Mouse (Mus musculus) hindbrain, embryonic 13.5 days (tissue): ENCODE measurements around the gene Prss38. TPM values are rescaled to one million over a fixed set of nuclear protein-coding genes. Genes with fewer than 3 reads are reported as not detected.
A peak's percentile ranks its signal among the peaks of the same experiment; 100 is the strongest.

Experiments used
- ATAC-seq: fragments of 200-750 bp; cut with Nextera tagmentation; 2 replicates; pipeline ENCODE4 v1.8.0; 2017; ENCODE audit warnings: moderate TSS enrichment; ENCODE audit not compliant: low FRiP score
- H3K27ac ChIP-seq: fragments of 300-500 bp; sonication (generic); 2 replicates; pipeline ENCODE4 v1.5.1; 2015; ENCODE audit warnings: inconsistent platforms, mild to moderate bottlenecking, moderate library complexity
- H3K27me3 ChIP-seq: fragments of 300-500 bp; sonication (generic); 2 replicates; pipeline ENCODE4 v1.6.1; 2015; ENCODE audit warnings: mild to moderate bottlenecking, inconsistent platforms
- H3K36me3 ChIP-seq: fragments of 300-500 bp; sonication (generic); 2 replicates; pipeline ENCODE4 v1.6.1; 2015; ENCODE audit warnings: mild to moderate bottlenecking, inconsistent platforms
- H3K4me1 ChIP-seq: fragments of 300-500 bp; sonication (generic); replicated peaks from 2 replicates; pipeline ENCODE4 v1.6.1; 2015; ENCODE audit warnings: inconsistent platforms
- H3K4me2 ChIP-seq: fragments of 300-500 bp; sonication (generic); 2 replicates; pipeline ENCODE4 v1.6.1; 2015; ENCODE audit warnings: inconsistent platforms, mild to moderate bottlenecking, moderate library complexity
- H3K4me3 ChIP-seq: fragments of 300-500 bp; sonication (generic); 2 replicates; pipeline ENCODE4 v1.5.1; 2015; ENCODE audit warnings: mild to moderate bottlenecking, inconsistent platforms
- H3K9ac ChIP-seq: fragments of 300-500 bp; sonication (generic); 2 replicates; pipeline ENCODE4 v1.6.1; 2015; ENCODE audit warnings: mild to moderate bottlenecking, inconsistent platforms
- H3K9me3 ChIP-seq: fragments of 300-500 bp; sonication (generic); 2 replicates; pipeline ENCODE4 v1.6.1; 2016; ENCODE audit warnings: inconsistent platforms
- WGBS: fragments of 180-500 bp; shearing (Covaris S2); methylation state at CpG from one replicate; pipeline ENCODE4 v1.1.7; 2015; 5-methylcytosine and 5-hydroxymethylcytosine counted together
- microRNA-seq: library from miRNA; unstranded; fragments of <30 nt; microRNA quantifications from one replicate; pipeline ENCODE4, GENCODE M21; 2016
- polyA plus RNA-seq: library from polyadenylated mRNA; unstranded; fragments of >200 nt; fragmentation: Nextera tagmentation; extraction: Ambion mirVana; gene quantifications from 2 replicates; pipeline ENCODE4 v1.2.1, GENCODE M21; 2015

The Prss38 gene
- polyA plus RNA-seq, 1 experiment from 2014 or later = not detected

DNA sequence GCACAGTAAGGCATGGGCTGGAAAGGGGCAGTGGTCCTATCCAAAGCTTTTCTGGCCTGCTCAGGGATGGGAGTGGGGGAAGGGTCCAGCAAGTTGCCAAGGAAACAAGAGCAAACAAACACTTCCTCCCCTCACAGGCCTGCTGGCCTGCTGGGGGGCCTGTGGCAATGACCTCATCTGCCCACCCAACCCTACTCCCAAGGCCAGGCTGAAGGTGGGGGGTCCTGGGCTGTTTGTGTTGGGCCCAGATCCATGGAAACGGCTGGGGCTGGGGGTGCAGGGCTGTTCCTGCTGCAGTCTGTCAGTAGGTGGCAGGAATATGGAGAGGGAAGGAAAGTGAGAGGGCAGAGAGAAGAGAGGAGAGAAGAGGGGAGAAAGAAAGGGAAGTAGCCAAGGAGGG, 39.1 kb downstream of the Prss38 start:
- ATAC-seq = no peak
- no peaks in the 10 kb centered on the region for H3K27me3 ChIP-seq
- no peaks in the 10 kb centered on the region for H3K36me3 ChIP-seq
- H3K27ac ChIP-seq = no peak overlapping the region
- no peak overlapping the region for H3K9ac ChIP-seq
- H3K4me1 ChIP-seq = peaks cover 5% of the 10 kb centered on the region; the same call in 1 of the 2 replicates
- WGBS = 16% methylated on average over 1 of the region's 1 CpGs
- no peak overlapping the region for H3K4me3 ChIP-seq
- no peaks in the 10 kb centered on the region for H3K9me3 ChIP-seq
- no peak overlapping the region for H3K4me2 ChIP-seq

DNA sequence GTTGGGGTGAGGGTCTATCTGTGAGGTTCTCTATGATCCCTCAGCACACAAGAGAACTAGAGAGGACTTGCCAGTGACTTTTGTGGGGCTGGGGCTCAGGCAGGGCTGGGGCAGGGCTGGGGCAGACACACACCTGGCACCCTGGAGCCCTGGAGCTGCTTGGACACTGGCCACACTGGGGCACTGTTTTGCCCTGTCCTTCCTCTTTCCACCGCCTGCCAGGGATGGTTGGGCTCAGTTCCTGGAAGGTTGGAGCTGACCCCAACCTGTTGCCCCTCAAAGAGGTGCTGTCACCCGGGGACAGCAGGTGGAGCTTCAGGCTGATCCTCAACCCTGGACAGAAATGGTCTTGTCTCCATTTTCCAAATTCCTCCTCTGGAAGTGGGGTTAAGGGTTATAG, 39.5 kb downstream of the Prss38 start:
- ATAC-seq = no peak
- no peaks in the 10 kb centered on the region for H3K27me3 ChIP-seq
- no peaks in the 10 kb centered on the region for H3K36me3 ChIP-seq
- no peak overlapping the region for H3K9ac ChIP-seq
- H3K9me3 ChIP-seq = no peaks in the 10 kb centered on the region
- H3K4me2 ChIP-seq = no peak overlapping the region
- no peak overlapping the region for H3K4me3 ChIP-seq
- 57% methylated on average over 2 of the region's 2 CpGs for WGBS
- H3K4me1 ChIP-seq = peaks cover 5% of the 10 kb centered on the region; the same call in 1 of the 2 replicates
- H3K27ac ChIP-seq = no peak overlapping the region

DNA sequence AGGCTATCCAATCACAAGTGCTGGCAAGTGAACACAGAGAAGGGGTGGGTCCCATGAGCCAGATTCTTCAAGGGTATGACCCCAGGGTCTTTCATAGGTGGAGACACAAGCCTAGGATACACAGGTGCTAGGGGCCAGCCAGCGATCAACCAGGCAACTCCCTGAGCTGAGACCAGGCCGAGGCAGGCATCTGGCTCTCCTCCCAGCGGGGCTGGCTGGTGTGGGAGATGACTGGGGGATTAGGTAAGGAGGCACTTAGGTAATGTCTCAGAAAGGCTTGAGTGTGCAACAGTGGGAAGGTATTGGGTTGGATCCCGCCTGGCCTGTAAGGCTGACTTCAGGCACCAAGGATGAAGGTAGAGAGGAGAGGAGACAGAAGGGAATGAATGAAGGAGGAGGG, 40.3 kb downstream of the Prss38 start:
- Histone ChIP-seq H3K4me2 (no peak overlapping the region), H3K27me3 (no peaks in the 10 kb centered on the region), H3K9me3 (no peaks in the 10 kb centered on the region), H3K36me3 (no peaks in the 10 kb centered on the region), H3K9ac (no peak overlapping the region), H3K4me1 (peaks cover 6% of the 10 kb centered on the region), H3K27ac (no peak overlapping the region), H3K4me3 (no peak overlapping the region)
- ATAC-seq = no peak
- 85% methylated on average over 4 of the region's 4 CpGs for WGBS

DNA sequence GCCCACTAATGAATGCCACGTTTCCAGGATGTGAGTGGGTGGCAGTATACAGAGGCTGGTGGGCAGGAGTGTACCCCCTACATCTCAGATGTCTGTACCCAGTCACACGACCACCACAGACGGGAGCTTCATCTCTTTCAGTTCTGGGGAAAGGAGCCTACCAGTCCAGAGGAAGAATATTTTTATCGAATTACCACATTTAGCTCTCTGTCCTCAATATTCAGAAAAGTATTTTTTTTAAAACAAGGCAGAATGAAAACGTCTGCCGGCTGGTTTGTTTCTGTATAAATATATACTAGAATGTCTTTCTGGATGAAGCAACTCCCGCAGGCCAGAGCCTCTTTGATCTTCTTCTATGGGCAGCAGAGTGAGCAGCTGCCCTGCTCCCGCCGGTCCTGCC, 42.5 kb downstream of the Prss38 start:
- no peak for ATAC-seq
- WGBS = 60% methylated on average over 9 of the region's 9 CpGs
- Histone ChIP-seq H3K27me3 (no peaks in the 10 kb centered on the region), H3K4me1 (peaks cover 20% of the 10 kb centered on the region), H3K9me3 (no peaks in the 10 kb centered on the region), H3K36me3 (no peaks in the 10 kb centered on the region), H3K27ac (no peak overlapping the region), H3K4me3 (no peak overlapping the region), H3K4me2 (no peak overlapping the region), H3K9ac (no peak overlapping the region)

DNA sequence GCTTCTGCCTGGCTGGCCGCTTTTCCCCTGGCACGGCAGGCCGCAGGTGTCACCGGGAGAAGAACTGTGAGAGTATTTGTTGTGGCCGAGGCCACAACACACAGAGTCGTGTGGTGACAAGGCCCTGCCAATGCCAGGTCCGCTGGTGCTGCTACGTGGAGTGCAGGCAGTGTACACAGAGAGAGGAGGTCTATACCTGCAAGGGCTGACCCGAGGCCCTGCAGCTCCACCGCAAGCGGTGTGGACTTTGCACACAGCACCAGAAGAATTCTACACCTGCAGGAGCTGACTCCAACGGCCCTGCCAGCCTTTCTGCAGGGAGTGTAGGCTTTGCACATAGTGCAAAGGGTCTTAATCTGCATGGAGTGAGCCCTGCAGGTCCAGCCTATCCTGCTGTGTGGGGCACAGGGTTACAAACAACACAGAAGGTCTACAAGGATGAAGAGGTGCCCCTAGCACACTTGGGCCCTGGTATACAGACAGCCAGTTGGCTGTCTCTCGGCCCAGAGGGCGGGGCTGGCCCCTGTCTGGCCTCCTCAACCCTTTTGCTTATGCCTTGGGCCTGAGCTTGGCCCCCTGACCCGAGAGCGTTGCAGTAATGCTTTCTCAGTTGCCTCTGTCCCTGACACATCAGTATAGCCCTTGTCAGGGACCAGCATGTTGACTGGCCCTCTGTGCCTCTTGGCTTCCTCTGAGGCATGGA, 44.1 kb downstream of the Prss38 start:
- peaks cover 18% of the 10 kb centered on the region for H3K4me1 ChIP-seq
- no peak overlapping the region for H3K4me2 ChIP-seq
- 79% methylated on average over 16 of the region's 16 CpGs for WGBS
- no peaks in the 10 kb centered on the region for H3K9me3 ChIP-seq
- no peaks in the 10 kb centered on the region for H3K27me3 ChIP-seq
- no peak overlapping the region for H3K4me3 ChIP-seq
- no peaks in the 10 kb centered on the region for H3K36me3 ChIP-seq
- ATAC-seq = no peak
- no peak overlapping the region for H3K9ac ChIP-seq
- no peak overlapping the region for H3K27ac ChIP-seq

DNA sequence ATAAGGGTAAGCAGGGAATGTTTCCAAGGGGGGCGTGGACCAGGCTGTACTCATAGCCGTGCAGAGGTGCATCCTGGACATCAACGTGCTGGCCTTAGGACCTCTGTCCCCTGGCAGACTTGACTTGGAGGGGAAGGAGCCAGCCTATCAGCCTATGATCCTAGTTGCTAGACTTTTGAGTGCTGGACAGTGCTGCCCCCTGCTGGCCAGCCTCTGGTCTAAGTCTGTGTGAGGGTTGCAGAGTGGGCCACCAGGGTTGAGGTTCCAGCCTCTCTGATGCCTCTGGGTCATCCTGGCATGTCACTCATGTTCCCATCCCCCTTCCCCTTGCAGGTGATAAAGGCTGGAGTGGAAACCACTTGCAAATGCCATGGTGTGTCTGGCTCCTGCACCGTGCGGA, 44.9 kb downstream of the Prss38 start:
- no peak for ATAC-seq
- Histone ChIP-seq H3K4me1 (peaks cover 15% of the 10 kb centered on the region), H3K27me3 (no peaks in the 10 kb centered on the region), H3K9me3 (no peaks in the 10 kb centered on the region), H3K27ac (no peak overlapping the region), H3K4me3 (no peak overlapping the region), H3K36me3 (no peaks in the 10 kb centered on the region), H3K9ac (no peak overlapping the region), H3K4me2 (no peak overlapping the region)
- 43% methylated on average over 5 of the region's 5 CpGs for WGBS

DNA sequence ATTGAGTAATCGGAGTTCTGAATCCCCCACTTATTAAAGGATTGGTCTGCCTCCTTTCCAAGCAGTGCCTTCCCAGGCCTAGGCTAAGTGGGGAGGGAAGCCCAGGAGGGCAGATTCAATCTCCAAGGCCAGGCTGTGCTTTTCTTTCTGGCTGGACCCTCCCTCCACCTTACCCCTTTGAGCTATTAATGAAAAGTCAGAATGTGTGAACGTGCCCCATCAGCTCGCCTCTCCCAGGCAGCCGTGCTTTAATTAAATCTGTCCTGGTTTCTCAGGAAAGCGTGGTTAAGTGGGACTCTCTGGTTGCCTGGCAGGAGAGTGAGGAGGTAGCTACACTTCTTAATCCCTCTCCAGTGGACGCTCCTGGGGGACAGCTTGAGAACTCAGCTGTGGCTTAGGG, 45.8 kb downstream of the Prss38 start:
- WGBS = 23% methylated on average over 6 of the region's 6 CpGs
- Histone ChIP-seq H3K9ac (peak overlapping the region; percentile 5; the same call in 1 of the 2 replicates), H3K4me1 (peaks cover 15% of the 10 kb centered on the region), H3K36me3 (no peaks in the 10 kb centered on the region), H3K4me2 (no peak overlapping the region), H3K27me3 (no peaks in the 10 kb centered on the region), H3K4me3 (no peak overlapping the region), H3K27ac (peak overlapping the region; percentile 52; the same call in 1 of the 2 replicates), H3K9me3 (no peaks in the 10 kb centered on the region)
- ATAC-seq = peak; percentile 32; the same call in 1 of the 2 replicates

DNA sequence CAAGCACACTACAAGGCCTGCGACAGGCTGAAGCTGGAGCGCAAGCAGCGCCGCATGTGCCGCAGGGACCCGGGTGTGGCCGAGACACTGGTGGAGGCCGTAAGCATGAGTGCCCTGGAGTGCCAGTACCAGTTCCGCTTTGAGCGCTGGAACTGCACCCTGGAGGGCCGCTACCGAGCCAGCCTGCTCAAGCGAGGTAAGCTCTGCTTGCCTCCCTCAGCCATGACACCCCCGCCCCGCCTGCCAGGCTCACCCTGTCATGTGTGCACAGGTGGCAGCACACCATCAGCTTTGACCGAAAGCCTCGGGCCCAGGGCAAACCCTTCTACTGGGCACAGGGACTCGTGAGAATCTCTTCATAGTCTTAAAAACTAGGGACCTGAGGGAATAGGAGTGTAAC, 47.8 kb downstream of the Prss38 start:
- ATAC-seq = no peak
- H3K27me3 ChIP-seq = no peaks in the 10 kb centered on the region
- no peak overlapping the region for H3K4me3 ChIP-seq
- H3K4me2 ChIP-seq = no peak overlapping the region
- WGBS = 87% methylated on average over 18 of the region's 18 CpGs
- H3K27ac ChIP-seq = no peak overlapping the region
- no peaks in the 10 kb centered on the region for H3K9me3 ChIP-seq
- H3K4me1 ChIP-seq = peaks cover 19% of the 10 kb centered on the region
- no peak overlapping the region for H3K9ac ChIP-seq
- H3K36me3 ChIP-seq = no peaks in the 10 kb centered on the region

DNA sequence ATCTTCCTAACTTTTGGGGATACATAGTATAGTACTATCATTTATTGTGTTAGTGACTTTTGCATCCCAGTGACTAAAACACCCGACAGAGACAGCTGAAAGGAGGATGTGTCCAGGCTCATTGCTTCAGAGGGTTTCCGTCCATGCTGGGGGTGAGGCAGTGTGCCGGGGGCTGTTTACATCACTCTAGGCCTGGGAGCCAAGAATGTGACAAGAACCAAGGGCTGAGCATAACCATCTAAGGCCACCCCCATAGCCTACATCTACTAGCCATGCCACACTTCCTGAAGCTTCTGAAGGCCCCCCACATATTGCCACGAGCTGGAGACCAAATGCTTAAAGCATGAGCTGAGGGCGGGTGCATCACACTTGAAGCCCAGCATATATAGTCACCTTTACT, 50.7 kb downstream of the Prss38 start:
- H3K9me3 ChIP-seq = no peaks in the 10 kb centered on the region
- no peak overlapping the region for H3K9ac ChIP-seq
- H3K27ac ChIP-seq = no peak overlapping the region
- ATAC-seq = no peak
- WGBS = 74% methylated on average over 5 of the region's 5 CpGs
- H3K27me3 ChIP-seq = no peaks in the 10 kb centered on the region
- no peak overlapping the region for H3K4me2 ChIP-seq
- peaks cover 14% of the 10 kb centered on the region for H3K4me1 ChIP-seq
- no peak overlapping the region for H3K4me3 ChIP-seq
- no peaks in the 10 kb centered on the region for H3K36me3 ChIP-seq

DNA sequence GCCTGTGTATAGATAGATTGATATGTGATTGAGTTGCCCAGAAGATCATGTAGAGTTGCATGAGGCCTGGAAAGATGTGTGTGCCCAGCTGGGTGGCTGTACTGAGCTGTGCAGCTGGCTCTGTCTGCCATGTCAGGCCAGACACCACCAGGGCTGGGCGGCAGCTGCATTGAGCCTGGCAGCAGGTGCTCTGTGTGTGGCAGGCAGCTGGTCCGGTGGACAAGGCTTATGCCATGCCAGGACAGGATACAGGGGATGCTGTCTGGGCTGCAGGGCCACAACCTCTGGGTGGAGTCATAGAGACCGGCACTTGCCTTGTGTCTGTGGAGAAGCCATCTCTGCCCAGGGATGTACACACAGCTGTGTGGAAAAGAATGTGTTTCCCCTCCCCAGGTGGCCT, 52.5 kb downstream of the Prss38 start:
- 67% methylated on average over 3 of the region's 3 CpGs for WGBS
- H3K36me3 ChIP-seq = no peaks in the 10 kb centered on the region
- H3K9me3 ChIP-seq = no peaks in the 10 kb centered on the region
- no peaks in the 10 kb centered on the region for H3K27me3 ChIP-seq
- H3K4me3 ChIP-seq = no peak overlapping the region
- ATAC-seq = no peak
- H3K27ac ChIP-seq = no peak overlapping the region
- H3K4me2 ChIP-seq = no peak overlapping the region
- H3K9ac ChIP-seq = no peak overlapping the region
- H3K4me1 ChIP-seq = 0 out of 2 replicates have a peak, but pooled peaks cover 4% of the 10 kb centered on the region

Small RNA genes within 50 kb of the gene (microRNA-seq; reads per million reads assigned to microRNA genes)
- not detected for gene Gm24756

Other genes with a start within 250 kb of the Prss38 start
- gene Obscn, start 239.3 kb downstream of the Prss38 start, polyA plus RNA-seq = 0.22 and 0.44 TPM in 2 replicates
- 6.2 and 7.3 TPM in 2 replicates for gene Iba57, start 211.9 kb downstream of the Prss38 start, polyA plus RNA-seq
- 0.14 and 0.17 TPM in 2 replicates for gene Gjc2, start 192.4 kb downstream of the Prss38 start, polyA plus RNA-seq
- gene Guk1, start 183.4 kb downstream of the Prss38 start, polyA plus RNA-seq = 177 and 182 TPM in 2 replicates
- gene Mrpl55, start 173.2 kb downstream of the Prss38 start, polyA plus RNA-seq = 92.9 and 96.8 TPM in 2 replicates
- 30.0 and 32.9 TPM in 2 replicates for gene 2310033P09Rik, start 167.3 kb downstream of the Prss38 start, polyA plus RNA-seq
- 622 and 633 TPM in 2 replicates for gene Arf1, start 147.4 kb downstream of the Prss38 start, polyA plus RNA-seq
- gene Wnt3a, start 84.9 kb downstream of the Prss38 start, polyA plus RNA-seq = 1.4 and 4.1 TPM in 2 replicates
- 3.6 and 5.0 TPM in 2 replicates for gene Wnt9a, start 68.7 kb downstream of the Prss38 start, polyA plus RNA-seq
- 14.3 and 15.2 TPM in 2 replicates for gene Jmjd4, start 74.4 kb upstream of the Prss38 start, polyA plus RNA-seq
- gene Snap47, start 75.5 kb upstream of the Prss38 start, polyA plus RNA-seq = 448 and 460 TPM in 2 replicates
- 12.7 and 13.2 TPM in 2 replicates for gene Zfp867, start 96.8 kb upstream of the Prss38 start, polyA plus RNA-seq
- gene Zkscan17, start 151.1 kb upstream of the Prss38 start, polyA plus RNA-seq = 14.8 and 15.9 TPM in 2 replicates
- gene Nlrp3, start 165.9 kb upstream of the Prss38 start, polyA plus RNA-seq = 0.18 and 0.21 TPM in 2 replicates
- not detected in 2 replicates for gene Olfr222, start 200.6 kb upstream of the Prss38 start, polyA plus RNA-seq
- not detected in 2 replicates for gene Olfr223, start 217.6 kb upstream of the Prss38 start, polyA plus RNA-seq